Mouse (Mus musculus) heart, postnatal 4 days (tissue): ENCODE data around the gene Map1s. TPM values are rescaled to one million over a fixed set of nuclear protein-coding genes. Genes with fewer than 3 reads are reported as not detected.

Experiments
- DNase-seq: peaks from one replicate; pipeline ENCODE4 v3.0.0; 2021
- microRNA-seq, 2 experiments: library from miRNA; unstranded; fragments of <30 nt; microRNA quantifications; one replicate each; pipeline ENCODE4 v1.2.0; 2021 to 2022
- total RNA-seq, 2 experiments: library from RNA; stranded (reverse); gene quantifications; 2 replicates each; pipeline ENCODE4 v1.2.3; 2021

Gene Map1s
- total RNA-seq, 2 experiments from 2014 or later, result 35.2 to 36.0 TPM

DNA sequence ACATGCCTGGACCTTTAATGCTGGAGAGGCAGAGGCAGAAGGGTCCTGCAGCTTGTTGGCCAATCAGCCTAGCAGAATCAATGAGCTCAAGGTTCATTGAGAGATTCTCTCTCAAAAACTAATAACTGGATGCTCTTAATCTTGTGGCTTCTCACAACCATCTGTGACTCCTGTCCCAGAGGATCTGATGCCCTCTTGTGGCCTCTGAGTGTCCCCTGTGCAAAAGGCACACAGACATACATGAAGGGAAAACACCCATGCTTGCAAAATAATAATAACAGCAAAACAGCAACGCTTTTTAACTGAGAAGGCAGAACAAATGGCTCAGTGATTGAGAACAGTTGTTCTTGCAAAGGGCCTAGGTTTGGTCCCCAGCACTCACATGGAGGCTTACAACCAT, 44.1 kb downstream of the Map1s start:
- DNase-seq, result no peak

DNA sequence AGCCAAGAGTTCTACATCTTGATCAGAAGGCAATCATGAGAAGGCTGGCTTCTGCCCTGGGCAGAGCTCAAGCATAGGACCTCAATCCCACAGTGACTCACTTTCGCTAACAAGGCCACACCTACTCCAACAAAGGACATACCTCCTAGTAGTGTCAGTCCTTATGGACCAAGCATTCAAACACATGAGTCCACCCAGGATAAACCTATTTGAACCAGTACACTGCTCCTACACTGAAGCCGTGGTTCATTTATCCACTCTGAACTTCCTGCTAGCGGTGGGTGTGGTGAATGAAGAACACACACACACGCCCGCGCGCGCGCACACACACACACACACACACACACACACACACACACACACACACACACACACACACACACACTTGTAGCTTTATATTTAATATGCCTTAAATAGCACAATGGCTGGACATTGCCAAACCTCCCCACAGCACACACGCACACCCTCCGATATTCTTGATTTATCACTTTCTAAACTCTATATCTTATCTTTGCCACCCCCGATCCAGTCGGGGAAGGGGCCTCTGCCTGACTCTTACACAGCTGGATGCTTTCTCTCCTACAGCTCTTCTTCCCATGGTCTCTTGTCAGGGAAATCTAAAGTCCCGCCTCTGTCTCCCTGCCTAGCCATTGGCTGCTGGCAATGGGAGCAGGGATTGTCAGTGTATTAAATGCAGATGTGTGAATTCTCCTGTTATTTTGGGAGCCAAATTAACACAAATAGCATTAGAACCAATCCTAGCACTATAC, 55.2 kb downstream of the Map1s start:
- DNase-seq, result no peak

DNA sequence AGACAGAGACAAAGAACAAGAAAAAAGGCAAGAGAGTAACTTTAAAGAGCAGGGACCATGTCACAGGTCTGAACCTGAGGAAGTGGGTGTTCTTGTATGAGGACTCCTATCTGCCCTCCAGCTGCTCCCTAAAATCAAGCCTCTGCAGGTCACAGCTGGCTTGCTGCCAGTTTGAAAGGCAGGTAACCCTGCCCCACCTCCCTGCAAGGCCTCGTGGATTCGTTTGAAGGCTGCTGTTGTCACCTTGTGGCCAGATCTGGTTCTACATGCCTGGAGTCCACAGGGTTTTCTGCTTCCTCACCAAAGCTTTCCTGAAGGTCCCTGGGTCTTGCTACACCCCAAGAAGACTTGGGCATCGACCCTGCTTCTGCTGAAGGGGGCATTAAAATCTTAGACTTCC, 58.4 kb downstream of the Map1s start:
- DNase-seq, result peak; percentile 46

DNA sequence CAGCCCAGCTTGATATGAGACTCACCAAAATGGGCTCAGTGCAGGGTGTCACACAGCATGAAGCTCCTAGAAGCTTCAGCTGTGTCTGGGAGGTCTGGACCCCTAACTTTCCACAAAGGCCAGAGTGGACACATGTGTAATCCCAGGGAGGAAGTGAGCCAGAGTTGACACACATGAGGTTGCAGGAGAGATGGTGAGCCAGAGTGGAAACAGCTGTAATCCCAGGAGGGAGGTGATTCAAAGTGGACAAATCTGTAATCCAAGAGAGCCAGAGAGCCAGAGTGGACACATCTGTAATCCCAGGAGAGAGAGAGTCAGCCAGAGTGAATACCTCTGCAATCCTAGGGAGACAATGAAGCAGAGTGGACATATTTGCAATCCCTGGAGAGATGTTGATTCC, 59.1 kb downstream of the Map1s start:
- DNase-seq, result no peak

Small RNAs within 50 kb of the gene (microRNA-seq; reads per million reads assigned to microRNA genes)
- gene Mir1969, result 4.5 to 5.9 reads per million in 2 experiments
- gene Mir7067, result 2.0 to 3.8 reads per million in 2 experiments

Other genes with a start within 250 kb of the Map1s start
- 10 to 100 TPM; 32.2 to 38.4 TPM for gene Pgpep1, start 245.5 kb upstream of the Map1s start, total RNA-seq
- 100 to 1,000 TPM; 107 to 120 TPM for gene Lsm4, start 232.7 kb upstream of the Map1s start, total RNA-seq
- gene Jund, start 207.0 kb upstream of the Map1s start, total RNA-seq, result 100 to 1,000 TPM; 254 to 261 TPM
- under 1 TPM; 0.10 to 0.11 TPM for gene Iqcn, start 202.5 kb upstream of the Map1s start, total RNA-seq
- not detected for gene Gm3336, start 187.4 kb upstream of the Map1s start, total RNA-seq
- 1 to 10 TPM in 1 of 2 experiments, under 1 TPM in 1; 0.74 to 1.0 TPM for gene Pde4c, start 182.2 kb upstream of the Map1s start, total RNA-seq
- gene Rab3a, start 151.3 kb upstream of the Map1s start, total RNA-seq, result 10 to 100 TPM; 27.3 to 28.7 TPM
- gene Mpv17l2, start 145.0 kb upstream of the Map1s start, total RNA-seq, result 10 to 100 TPM; 35.8 to 37.9 TPM
- 10 to 100 TPM; 36.0 to 39.2 TPM for gene Pik3r2, start 129.2 kb upstream of the Map1s start, total RNA-seq
- gene Mast3, start 100.9 kb upstream of the Map1s start, total RNA-seq, result 1 to 10 TPM; 8.4 to 8.9 TPM
- under 1 TPM in 1 of 2 experiments, not detected in 1; 0.12 TPM for gene Il12rb1, start 97.5 kb upstream of the Map1s start, total RNA-seq
- gene Arrdc2, start 66.2 kb upstream of the Map1s start, total RNA-seq, result 1 to 10 TPM; 5.1 to 7.5 TPM
- 1 to 10 TPM; 2.5 to 3.0 TPM for gene Kcnn1, start 42.7 kb upstream of the Map1s start, total RNA-seq
- gene Ccdc124, start 32.0 kb upstream of the Map1s start, total RNA-seq, result 10 to 100 TPM; 42.6 to 46.2 TPM
- gene Slc5a5, start 13.2 kb upstream of the Map1s start, total RNA-seq, result under 1 TPM in 1 of 2 experiments, not detected in 1; 0.11 TPM
- gene Rpl18a, start 8.5 kb upstream of the Map1s start, total RNA-seq, result 1,000 to 10,000 TPM; 1,266 to 1,294 TPM